Mouse (Mus musculus): ENCODE data around the gene Osbpl7. TPM values are rescaled to one million over a fixed set of nuclear protein-coding genes. Genes with fewer than 3 reads are reported as not detected.

Gene Osbpl7
- total and polyA plus RNA-seq, 3 experiments: 11.5 to 18.9 TPM; not detected in 1

- peak; percentile 35; the same call in 1 of the 2 replicates for TF ChIP-seq ETS1 (IDR thresholded peaks at IDR 0.05; ENCODE audit: low read depth, low read length)
- TF ChIP-seq NRF1 (IDR thresholded peaks at IDR 0.05; ENCODE audit: insufficient read depth, low read depth, low read length, poor library complexity, severe bottlenecking): peak; percentile 86
- no peak for TF ChIP-seq USF2 (IDR thresholded peaks at IDR 0.05; ENCODE audit: borderline replicate concordance in 1 of 2, insufficient read depth in 1 of 2, low read depth in 1 of 2, low read length in 2 of 2)
- TF ChIP-seq POLR2AphosphoS5 (IDR thresholded peaks at IDR 0.05; ENCODE audit: borderline replicate concordance, low read depth, low read length): no peak; the same call in 1 of the 2 replicates
- TF ChIP-seq ELF1 (IDR thresholded peaks at IDR 0.05; ENCODE audit: low read depth, low read length): peak; percentile 52; the same call in 1 of the 2 replicates
- TF ChIP-seq CHD1 (IDR thresholded peaks at IDR 0.05; ENCODE audit: low read depth, low read length): 0 out of 2 replicates have a peak, but pooled peaks have one; percentile 8
- TF ChIP-seq TAL1 (IDR thresholded peaks at IDR 0.05; ENCODE audit: low read length): no peak
- TF ChIP-seq POLR2A (IDR thresholded peaks at IDR 0.05; ENCODE audit: control insufficient read depth in 1 of 2, insufficient read depth in 1 of 2, low read depth in 1 of 2, low read length in 2 of 2, poor library complexity in 1 of 2): peak in 1 of 2 experiments; percentile 71; a peak in 2 of 4 replicates
- peak; percentile 80 to 96 (median 90) for TF ChIP-seq CTCF (IDR thresholded peaks at IDR 0.05 in 2 of 3, conservative IDR thresholded peaks at IDR 0.05 in 1 of 3; ENCODE audit: control insufficient read depth in 1 of 3, insufficient read depth in 1 of 3, low read depth in 2 of 3, low read length in 3 of 3, poor library complexity in 1 of 3, severe bottlenecking in 1 of 3)
- no peak for TF ChIP-seq POLR2AphosphoS2 (IDR thresholded peaks at IDR 0.05; ENCODE audit: low read length)
- TF ChIP-seq MAFK (IDR thresholded peaks at IDR 0.05; ENCODE audit: borderline replicate concordance, low read depth, low read length): no peak
- peak; percentile 43 for TF ChIP-seq RAD21 (IDR thresholded peaks at IDR 0.05; ENCODE audit: low read depth, low read length)
- no peak for TF ChIP-seq JUND (IDR thresholded peaks at IDR 0.05; ENCODE audit: low read depth, low read length)
Observed at GRCm38 (mm10) chr11:97029686-97030417, 20.6 kb upstream of the Osbpl7 start, which contains the start of gene Scrn2 (continued).

- no peak for DNase-seq (ENCODE audit: low read depth, low spot score)
- TF ChIP-seq CHD1 (IDR thresholded peaks at IDR 0.05; ENCODE audit: low read depth, low read length): 0 out of 2 replicates have a peak, but pooled peaks have one; percentile 55
- no peak for TF ChIP-seq TAL1 (IDR thresholded peaks at IDR 0.05; ENCODE audit: low read length)
- TF ChIP-seq UBTF (IDR thresholded peaks at IDR 0.05; ENCODE audit: borderline replicate concordance, insufficient read depth, low read depth, low read length): no peak
- TF ChIP-seq POLR2AphosphoS2 (IDR thresholded peaks at IDR 0.05; ENCODE audit: low read length): no peak
- no peak for TF ChIP-seq USF2 (IDR thresholded peaks at IDR 0.05; ENCODE audit: borderline replicate concordance in 1 of 2, insufficient read depth in 1 of 2, low read depth in 1 of 2, low read length in 2 of 2)
- TF ChIP-seq ZC3H11A (IDR thresholded peaks at IDR 0.05; ENCODE audit: low read depth, low read length): no peak
- TF ChIP-seq USF1 (IDR thresholded peaks at IDR 0.05; ENCODE audit: low read depth, low read length): 0 out of 2 replicates have a peak, but pooled peaks have one; percentile 1
- no peak for TF ChIP-seq GATA1 (IDR thresholded peaks at IDR 0.05; ENCODE audit: low read depth, low read length)
- Histone ChIP-seq H3K27me3 (ENCODE audit: control insufficient read depth in 1 of 2, insufficient read depth in 2 of 2, low read length in 2 of 2) (no peaks in the 10 kb centered on the region), H3K36me3 (ENCODE audit: control insufficient read depth in 1 of 2, insufficient read depth in 2 of 2, low read length in 2 of 2) (peaks cover 0 to 8% of the 10 kb centered on the region in 2 experiments; a peak in 2 of 4 replicates), H3K9ac (ENCODE audit: control insufficient read depth, low read depth, low read length, poor library complexity, severe bottlenecking) (peak overlapping the region; percentile 90), H3K9me3 (replicated peaks; ENCODE audit: insufficient read depth, low read length) (no peaks in the 10 kb centered on the region), H3K4me3 (ENCODE audit: control insufficient read depth in 1 of 2, insufficient read depth in 1 of 2, low read depth in 2 of 2, low read length in 2 of 2) (peak overlapping the region; percentile 90 to 94), H3K4me1 (ENCODE audit: control insufficient read depth in 1 of 2, insufficient read depth in 2 of 2, low read length in 2 of 2) (peaks cover 5 to 15% of the 10 kb centered on the region in 2 experiments), H3K79me2 (ENCODE audit: control insufficient read depth, insufficient read depth, low read length, poor library complexity) (peaks cover 6% of the 10 kb centered on the region), H3K27ac (ENCODE audit: control insufficient read depth, low read depth, low read length) (peak overlapping the region; percentile 66)
Observed at GRCm38 (mm10) chr11:97030426-97030825, 20.0 kb upstream of the Osbpl7 start.

Measured in MEL (cell line).